Mouse (Mus musculus) megakaryocyte progenitor cell, adult 5-6 weeks (primary cell): ENCODE results near the gene Ssbp2. TPM values are rescaled to one million over a fixed set of nuclear protein-coding genes. Genes with fewer than 3 reads are reported as not detected.

Experiments
- ATAC-seq: replicated peaks from 2 replicates; pipeline ENCODE4 v1.8.0; 2016; ENCODE audit warnings: mild to moderate bottlenecking, moderate TSS enrichment, inconsistent platforms; ENCODE audit not compliant: poor library complexity
- total RNA-seq, 2 experiments: library from RNA; stranded (forward) in 1 of 2; stranded (reverse) in 1 of 2; fragments of 157-497, 149-512 nt in 1 of 2; fragments of 200-1000 nt in 1 of 2; gene quantifications; 2 replicates each; pipeline versions ENCODE4 v1.2.3 to v1.2.4; 2015 to 2017

The Ssbp2 gene
- total RNA-seq, 2 experiments from 2014 or later = 39.1 to 60.5 TPM

DNA sequence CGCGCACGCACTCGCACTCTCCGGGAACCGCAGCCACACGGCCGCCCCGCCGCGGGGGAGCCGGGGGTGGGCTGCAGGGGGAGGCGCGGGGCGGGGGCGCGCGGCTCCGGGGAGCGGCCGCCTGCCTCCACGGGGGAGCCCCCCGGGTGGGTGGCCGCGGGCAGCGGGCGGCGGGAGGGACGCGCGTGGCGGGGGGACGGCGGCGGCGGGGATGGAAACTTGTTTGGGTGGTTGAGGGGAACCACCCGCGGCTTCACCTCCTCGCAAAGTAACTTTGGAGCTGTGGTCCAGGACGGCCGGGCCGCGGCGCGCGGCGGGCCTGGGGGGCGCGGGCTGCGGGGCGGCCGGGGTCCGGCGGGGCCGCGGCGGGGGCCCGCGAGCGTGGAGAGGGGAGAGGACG lies 1.2 kb downstream of the Ssbp2 start:
- no peak for ATAC-seq

GRCm38 (mm10) chr13:91461711-91462351 lies 1.7 kb downstream of the Ssbp2 start:
- ATAC-seq = no peak

GRCm38 (mm10) chr13:91462395-91462794 lies 2.3 kb downstream of the Ssbp2 start:
- no peak for ATAC-seq

- no peak for ATAC-seq
Measured at GRCm38 (mm10) chr13:91462893-91463481, 2.9 kb downstream of the Ssbp2 start.

- no peak for ATAC-seq
Measured at GRCm38 (mm10) chr13:91465002-91465715, 5.1 kb downstream of the Ssbp2 start.

- ATAC-seq = peak; percentile 49
Measured at GRCm38 (mm10) chr13:91471566-91471965, 11.5 kb downstream of the Ssbp2 start.

DNA sequence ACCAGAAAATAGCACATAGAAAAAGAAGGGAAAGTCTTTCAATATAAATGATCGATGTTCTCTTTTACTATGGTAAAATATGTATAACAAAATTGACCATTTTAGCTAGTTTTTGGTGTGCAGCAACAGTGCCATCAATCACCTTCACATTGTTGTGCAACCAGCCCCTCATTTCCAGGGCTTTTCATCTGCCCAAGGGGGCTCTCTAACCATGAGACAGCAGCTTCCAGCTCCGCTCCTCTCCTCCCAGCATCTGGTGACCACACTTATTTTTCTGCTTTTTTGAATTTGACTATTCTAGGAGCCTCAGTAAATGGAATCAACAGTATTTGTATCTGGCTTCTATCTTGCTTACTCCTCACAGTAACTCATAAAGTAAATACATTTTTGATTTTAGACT lies 11.9 kb downstream of the Ssbp2 start:
- no peak for ATAC-seq

- peak; percentile 29 for ATAC-seq
Measured at GRCm38 (mm10) chr13:91473527-91473926, 13.4 kb downstream of the Ssbp2 start.

DNA sequence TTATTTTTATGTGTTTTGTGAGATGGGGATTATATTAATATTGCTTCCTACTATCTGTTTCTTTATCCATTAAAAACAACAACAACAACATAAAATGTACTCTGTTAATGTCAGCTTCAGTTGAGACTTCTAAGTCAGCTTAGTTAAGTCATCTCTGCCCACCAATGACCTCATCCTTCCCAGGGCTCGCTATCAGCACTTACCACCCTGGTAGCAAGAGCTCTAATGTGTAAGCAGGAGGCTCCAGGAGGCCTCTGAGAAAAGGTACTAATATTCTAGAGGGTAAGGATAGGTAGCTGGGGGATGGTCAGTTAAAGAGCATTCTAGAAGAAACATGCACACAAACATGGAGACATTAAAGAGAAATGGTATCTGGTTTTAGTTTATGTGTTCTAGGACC lies 13.9 kb downstream of the Ssbp2 start:
- ATAC-seq = peak; percentile 78

GRCm38 (mm10) chr13:91475888-91476287 lies 15.8 kb downstream of the Ssbp2 start:
- no peak for ATAC-seq

DNA sequence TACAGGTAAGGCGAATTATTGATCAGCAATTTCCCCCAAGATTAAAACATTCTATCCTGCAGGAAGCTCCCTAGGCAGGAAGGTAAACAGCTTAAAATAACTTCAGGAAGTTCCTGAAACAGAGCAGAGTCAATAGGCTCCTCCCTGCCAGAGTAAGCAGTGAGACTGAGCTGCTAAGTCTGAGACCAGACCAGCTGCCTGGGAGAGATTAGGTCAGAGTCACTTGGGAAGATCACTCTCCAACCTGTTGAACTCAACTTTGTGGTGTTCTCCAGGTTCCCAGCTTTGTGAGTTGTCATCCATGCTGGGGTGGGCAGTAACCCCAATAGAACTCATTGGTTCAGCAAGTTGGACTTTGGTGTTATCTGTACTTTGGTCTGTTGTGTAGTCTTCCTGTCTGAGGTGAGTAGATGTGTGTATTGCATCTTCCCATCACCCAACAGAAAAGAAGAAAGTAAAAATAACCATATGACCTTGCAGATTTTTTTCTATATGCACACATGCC lies 16.6 kb downstream of the Ssbp2 start:
- peak; percentile 47 for ATAC-seq

DNA sequence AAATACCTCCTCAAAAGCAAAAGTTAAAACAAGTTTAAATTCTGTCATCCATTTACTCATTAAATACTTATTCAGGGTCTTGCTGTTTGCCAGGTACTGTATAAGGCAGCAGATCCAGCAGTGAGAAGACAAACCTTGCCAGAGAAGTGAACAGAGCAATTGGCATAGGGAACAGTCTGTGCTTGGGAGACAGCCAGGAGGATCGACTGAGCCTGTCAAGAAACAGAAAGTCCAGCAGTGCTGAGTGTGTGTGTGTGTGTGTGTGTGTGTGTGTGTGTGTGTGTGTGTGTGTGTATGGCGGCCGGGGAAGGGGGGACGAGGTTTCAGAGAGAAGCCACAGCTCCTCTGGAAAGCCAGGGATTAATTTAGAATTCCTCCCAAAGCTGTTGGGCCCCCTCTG lies 17.9 kb downstream of the Ssbp2 start:
- peak; percentile 17; the same call in 1 of the 2 replicates for ATAC-seq

- peak; percentile 73 for ATAC-seq
Measured at GRCm38 (mm10) chr13:91484303-91484702, 24.2 kb downstream of the Ssbp2 start.

DNA sequence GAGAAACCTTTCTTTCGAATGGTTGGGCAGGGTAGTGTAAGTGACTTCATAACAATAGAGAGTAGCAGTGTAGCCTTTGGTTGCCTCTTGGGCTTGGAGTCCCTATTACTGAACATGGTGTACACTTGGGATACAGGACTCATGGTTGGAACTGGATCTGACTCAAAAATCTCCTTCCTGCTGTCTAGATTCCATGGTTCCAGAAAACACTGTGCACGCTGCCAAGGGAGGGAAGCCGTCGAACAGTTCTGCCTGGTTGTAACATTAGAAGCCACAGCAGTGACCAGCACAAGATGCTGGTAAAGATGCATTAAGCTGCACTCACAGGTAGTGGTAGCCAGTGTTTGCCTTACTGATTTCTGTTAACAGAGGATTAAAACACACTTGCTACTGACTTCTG lies 32.0 kb downstream of the Ssbp2 start:
- ATAC-seq = no peak

DNA sequence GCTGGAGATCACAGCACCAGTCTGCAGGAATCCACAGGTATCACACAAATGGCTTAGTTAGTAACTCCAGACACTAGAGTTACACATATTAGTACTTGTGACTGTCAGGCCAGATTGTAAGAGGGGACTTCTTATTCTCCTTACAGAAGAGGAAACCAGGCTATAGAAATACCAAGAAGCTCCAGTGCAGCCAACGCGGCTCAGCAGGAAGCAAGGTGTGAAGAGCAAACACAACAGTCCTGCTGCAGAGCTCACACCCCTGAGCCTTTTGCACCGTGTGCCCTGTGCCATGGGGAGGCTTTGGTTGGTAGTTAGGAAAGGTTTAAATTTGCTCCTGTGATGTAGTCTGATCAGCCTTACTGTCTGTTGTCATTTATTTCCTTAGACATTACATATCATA lies 37.0 kb downstream of the Ssbp2 start:
- ATAC-seq = no peak

DNA sequence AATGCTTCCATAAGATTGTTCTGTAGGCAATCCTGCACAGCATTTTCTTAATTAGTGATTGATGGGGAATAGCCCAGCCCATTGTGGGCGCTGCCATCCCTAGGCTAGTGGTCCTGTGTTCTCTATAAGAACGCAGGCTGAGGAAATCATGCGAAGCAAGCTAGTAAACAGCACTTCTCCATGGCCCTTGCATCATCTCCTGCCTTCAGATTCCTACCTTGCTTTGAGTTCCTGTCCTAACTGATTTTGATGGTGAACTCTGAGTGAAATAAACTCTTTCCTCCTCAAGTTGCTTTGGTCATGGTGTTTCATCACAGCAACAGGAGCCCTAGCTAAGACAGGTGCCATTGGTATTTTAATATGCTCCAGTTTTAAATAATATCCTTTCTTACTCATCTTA lies 41.7 kb downstream of the Ssbp2 start:
- peak; percentile 50 for ATAC-seq

GRCm38 (mm10) chr13:91502642-91503373 lies 42.7 kb downstream of the Ssbp2 start:
- peak; percentile 77 for ATAC-seq

GRCm38 (mm10) chr13:91508991-91509390 lies 48.9 kb downstream of the Ssbp2 start:
- peak; percentile 45 for ATAC-seq

- peak; percentile 87 for ATAC-seq
Measured at GRCm38 (mm10) chr13:91509467-91509866, 49.4 kb downstream of the Ssbp2 start.

DNA sequence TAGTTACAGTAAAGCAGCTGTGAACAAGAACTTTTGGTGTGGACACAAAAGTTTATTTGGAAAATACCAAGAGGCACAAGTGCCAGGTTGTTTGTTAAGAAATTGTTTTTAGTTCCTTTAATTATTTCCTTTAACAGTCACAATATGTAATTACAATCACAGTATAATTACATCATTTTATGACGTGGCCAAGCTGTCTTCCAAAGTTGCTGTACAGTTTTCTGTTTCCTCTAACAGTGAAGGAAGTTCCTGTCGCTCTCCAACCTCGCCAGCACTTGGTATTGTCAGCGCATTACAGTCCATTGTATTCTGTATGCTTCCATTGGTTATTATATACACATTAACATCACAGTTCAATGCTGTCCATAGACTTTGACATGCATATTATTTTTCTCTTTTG lies 54.9 kb downstream of the Ssbp2 start:
- peak; percentile 71 for ATAC-seq

- peak; percentile 60 for ATAC-seq
Measured at GRCm38 (mm10) chr13:91520073-91520750, 60.1 kb downstream of the Ssbp2 start.
